Mouse (Mus musculus): ENCODE measurements around the gene Lbx2.

The Lbx2 gene

DNA sequence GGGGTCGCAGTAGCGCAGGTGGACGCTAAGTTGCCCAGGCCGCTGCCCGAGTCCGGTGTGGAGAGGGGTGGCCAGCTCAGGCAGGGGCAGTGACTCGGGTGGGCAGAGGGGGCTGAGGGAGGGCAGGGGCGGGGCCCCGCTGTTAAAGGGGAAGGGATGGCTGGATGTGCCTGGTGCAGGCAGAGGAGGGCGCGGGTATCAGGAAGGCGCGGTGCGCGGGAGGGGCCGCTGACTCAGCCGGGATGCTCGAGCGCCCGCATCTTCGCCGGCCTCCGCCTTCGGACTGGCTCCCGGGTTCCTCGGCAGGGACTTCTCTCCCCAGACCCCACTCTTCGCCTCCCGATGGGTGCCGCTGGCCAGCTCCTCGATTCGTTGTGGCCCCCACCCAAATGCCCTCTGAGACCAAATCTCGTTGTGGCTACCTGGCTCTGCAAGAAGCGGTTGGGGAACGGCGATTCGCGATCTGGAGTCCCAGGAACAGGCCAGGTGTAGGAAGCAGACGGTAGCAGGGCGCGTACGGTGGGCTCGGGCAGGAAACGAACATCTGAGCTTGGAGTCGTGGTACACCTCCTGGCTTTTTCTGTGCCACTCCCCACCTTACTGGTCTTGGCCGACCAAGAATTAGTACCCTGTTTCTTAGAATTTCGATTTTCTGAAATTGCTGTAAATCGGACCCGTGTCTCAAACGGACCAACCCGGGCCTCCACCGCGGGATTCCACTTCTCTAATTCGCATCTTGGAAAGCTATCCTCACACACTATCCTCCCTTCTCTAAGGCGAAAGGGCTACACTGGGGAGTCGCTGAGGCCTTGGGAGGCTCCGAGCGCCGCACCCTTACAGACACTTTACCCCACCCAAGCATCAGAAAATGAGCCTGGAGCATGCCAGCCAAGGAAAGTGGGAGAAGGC lies 15.6 kb upstream of the Lbx2 start:
- no peak for DNase-seq (ENCODE audit: low spot score in 2 of 2)

DNA sequence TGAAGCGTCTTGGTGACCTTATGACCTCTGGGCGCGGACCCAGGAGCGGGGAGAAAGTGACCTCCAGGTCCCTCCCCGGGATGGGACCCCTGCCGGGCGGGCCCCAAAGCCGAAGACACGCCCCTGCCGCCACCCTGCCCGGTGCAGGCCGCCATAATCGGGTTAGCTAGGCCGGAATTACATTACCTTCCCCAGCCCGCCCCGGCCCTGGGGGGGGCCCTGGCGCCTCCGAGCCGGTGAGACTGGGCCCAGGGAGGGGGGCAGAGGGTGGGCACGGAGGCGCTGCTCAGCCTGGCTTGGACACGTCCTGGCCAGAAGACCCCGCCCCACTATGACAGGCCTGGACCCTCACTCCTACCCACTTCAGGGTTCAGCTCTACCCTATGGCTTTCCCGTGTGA lies 14.9 kb upstream of the Lbx2 start:
- no peak for DNase-seq (ENCODE audit: low spot score in 2 of 2)

DNA sequence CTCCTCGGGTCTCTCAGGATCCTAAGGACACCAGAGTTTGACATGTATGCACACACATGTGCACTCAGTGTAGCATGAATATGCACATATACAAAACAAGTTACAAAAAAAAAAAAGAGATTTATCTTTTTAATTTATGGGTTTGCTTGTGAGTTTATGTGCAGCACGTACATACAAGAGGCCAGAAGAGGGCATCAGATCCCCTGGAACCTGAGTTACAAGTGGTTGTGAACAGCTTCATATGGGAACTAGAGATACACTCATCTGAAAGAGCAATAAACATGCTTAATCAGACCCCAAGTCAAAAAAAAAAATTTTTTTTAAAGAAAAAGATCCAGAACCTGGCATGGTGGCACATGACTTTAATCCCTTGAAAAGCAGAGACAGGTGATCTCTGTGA lies 11.2 kb upstream of the Lbx2 start:
- no peak for DNase-seq (ENCODE audit: low spot score in 2 of 2)

DNA sequence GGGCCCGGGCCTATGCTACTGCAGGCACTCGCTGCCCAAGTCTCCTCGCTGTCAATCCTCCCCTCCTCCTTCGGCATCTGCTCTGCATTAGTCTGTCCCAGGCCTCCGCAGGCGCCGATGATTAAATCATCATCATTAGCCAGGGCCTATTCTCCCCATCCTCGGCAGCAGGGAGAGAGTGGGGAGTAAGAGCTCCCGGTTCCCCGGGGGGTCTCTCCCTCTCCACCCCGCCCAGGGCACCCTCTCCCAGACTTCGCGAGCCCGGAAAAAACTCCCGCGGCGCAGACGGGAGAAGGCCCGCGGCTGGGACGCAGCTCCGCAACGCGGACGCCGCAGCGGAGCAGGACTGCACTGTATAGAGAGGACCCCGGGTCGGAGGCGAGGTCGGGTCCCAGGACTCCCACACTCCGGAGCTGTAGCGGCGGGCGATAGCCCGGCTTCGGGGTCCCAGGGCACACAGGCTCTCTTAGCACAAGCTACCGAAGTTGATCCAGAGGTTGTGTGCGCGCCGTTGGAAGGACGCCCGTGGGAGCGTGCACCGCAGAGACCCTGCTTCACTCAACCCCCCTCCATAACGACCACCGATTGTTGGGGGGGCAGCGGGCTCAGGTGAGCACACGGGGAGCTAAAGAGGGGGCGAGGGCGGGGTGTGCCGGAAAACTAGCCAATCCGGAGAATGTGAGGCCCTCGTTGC lies 8.4 kb upstream of the Lbx2 start, which contains the start of gene Pcgf1:
TSS of gene Pcgf1 (plus strand) at position 240 of the 694 bp plus-strand sequence.
- DNase-seq (ENCODE audit: low spot score in 2 of 2), result no peak

DNA sequence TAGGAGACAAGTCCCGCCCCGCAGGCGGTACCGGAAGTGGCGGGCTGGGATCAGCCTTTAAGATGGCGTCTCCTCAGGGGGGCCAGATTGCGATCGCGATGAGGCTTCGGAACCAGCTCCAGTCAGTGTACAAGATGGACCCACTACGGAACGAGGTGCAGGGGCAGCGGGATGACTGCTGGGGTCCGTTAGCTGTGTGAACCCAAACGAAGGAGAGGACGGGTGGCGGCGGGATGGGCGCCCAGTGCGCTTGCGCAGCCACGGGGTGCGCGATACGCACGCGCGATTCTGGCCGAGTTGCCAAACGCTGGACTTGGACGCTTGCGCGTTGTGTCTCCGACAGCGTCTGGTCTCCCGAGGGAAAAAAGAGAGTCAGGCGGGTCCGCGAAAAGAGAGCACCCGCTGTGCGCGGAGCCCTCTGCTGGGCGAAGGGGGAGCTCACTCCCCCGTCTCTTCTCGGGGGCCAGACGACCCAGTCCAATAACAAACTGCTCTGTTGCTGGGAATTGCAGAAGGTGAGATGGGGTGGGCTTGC lies 7.8 kb upstream of the Lbx2 start:
- peak; percentile 99 for DNase-seq (ENCODE audit: low spot score in 2 of 2)

DNA sequence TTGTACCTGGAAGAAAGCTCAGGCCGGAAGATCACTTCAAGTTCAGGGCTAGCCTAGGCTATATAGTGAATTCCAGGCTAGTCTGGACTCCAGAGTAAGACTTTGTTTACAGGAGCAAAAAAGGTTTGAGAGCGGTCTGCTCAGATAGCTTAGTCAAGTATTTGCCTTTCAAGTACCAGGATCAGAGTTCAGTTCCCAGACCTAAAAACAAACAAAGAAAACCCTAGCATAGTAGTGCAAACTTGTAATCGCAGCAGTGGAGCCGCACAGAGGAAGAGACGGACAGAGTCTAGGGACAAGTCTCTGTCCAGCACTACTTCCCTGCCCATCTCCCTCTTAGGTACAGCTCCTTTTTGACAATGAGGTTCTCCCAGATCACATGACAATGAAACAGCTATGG lies 6.0 kb upstream of the Lbx2 start:
- DNase-seq (ENCODE audit: low spot score in 2 of 2), result no peak

DNA sequence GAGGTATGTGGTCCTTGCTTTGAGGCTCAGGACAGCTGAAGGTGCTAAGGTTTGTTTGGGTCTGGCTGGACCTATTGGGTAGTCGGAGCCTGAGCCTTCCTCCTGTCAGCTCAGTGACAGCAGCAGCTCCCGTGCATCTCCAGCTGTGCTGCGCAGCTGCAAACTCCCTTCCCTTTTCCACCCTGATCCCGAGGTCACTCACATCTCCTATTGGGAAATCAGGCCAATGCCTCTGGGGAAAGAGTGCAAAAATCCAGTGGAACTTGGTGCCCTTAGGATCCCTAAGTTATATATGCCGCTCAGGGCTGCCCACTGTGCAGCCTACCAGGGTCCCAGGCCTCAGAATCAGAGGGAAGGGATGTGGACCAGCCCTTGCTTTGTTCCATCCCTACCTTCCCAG lies 2.7 kb upstream of the Lbx2 start:
- DNase-seq (ENCODE audit: low spot score in 2 of 2), result no peak

DNA sequence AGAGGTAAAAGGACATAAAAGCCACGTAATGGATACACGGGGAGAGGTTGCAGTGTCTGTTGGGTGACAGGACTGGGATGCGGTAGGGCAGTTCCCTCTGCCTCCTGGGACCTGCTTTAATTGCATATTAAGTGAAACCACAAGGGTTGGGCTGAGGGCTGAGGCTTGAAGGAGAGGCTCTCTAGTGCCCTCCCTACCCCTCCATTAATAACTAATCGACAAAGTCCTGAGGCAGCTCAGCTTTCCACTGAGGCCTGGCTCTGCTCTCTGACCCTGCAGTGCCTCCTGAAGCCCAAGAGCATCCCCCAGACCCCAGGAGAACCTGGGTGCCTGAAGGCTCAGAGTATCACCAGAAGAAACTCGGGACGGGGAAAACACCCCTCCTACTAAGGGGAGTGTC lies 1.7 kb upstream of the Lbx2 start:
- DNase-seq (ENCODE audit: low spot score in 2 of 2), result no peak

DNA sequence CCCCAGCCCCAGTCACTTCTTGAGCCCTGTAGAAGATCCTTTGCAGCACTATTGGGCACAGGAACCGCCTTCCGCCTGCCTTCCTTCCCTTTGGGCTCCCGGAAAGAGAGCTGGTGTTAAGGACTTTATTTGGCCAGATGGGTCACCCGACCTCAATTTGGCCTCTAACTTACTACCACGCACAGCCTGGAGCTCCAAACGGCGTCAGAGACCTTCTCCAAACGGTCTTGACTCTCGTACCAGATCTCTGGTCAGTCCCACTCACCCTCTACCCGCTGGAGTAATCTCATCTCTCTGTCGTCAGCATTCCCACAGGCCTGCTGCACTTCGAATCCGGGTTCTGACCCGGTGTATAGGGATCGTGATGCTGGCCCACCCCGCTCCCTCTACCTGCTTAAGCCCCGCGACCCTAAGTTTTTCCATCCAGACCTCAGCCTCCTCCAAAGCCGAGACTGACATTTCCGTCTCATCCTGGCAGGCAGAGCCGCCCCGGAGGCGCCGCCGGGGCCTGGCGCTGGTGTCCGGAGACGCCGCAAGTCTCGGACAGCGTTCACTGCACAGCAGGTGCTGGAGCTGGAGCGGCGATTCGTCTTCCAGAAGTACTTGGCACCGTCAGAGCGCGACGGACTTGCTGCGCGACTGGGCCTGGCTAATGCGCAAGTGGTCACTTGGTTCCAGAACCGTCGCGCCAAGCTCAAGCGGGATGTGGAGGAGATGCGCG lies 1.2 kb downstream of the Lbx2 start:
- DNase-seq (ENCODE audit: low spot score in 2 of 2), result peak in 1 of 2 experiments; percentile 46

DNA sequence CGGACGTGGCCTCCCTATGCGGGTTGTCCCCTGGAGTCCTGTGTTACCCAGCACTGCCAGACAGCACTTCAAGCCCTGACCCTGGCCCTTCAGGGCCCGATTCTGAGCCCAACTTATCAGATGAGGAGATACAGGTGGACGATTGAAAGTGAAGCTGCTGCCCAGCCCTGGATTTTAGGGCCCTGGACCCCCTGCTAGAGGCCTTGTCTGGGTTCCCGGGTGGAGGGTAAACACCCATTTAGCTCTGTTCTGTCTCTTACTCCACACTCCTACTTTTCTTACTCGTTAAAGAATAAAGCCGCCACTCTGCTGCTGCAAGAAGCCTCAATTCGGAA lies 1.7 kb downstream of the Lbx2 start:
- no peak for DNase-seq (ENCODE audit: low spot score in 2 of 2)

DNA sequence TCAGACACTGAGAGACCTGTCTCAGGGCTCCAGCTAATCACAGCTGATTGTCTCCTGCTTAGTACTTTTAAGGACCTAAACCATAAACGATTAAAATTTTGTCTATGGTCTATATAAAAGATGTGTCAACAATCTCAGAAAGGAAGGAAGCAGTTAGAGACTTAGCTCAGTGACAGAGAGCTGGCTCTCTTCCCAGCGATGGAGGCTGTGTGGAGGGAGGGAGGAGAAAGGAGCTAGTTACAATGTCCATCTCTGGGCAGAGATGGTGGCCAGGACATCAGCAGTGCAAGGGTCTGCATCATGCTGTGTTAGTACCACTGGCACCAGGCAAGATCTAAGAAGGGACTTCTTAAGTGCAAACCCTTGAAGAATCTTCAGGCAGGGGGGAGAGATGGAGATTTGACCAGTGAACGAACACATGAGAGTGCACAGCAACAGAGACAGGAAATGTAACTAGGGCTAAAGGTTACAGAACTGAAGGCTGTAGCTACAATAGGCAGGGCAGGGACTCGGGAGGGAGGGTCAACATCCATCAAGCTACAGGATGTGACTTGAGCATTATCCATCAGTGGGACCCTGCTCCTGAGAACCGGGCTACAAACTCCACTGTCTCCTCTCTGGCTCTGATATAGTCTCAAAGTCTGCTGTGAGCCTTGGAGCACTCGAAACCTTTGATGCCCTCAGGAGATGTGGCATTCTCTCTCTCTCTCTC lies 6.4 kb downstream of the Lbx2 start:
- no peak for DNase-seq (ENCODE audit: low spot score in 2 of 2)

DNA sequence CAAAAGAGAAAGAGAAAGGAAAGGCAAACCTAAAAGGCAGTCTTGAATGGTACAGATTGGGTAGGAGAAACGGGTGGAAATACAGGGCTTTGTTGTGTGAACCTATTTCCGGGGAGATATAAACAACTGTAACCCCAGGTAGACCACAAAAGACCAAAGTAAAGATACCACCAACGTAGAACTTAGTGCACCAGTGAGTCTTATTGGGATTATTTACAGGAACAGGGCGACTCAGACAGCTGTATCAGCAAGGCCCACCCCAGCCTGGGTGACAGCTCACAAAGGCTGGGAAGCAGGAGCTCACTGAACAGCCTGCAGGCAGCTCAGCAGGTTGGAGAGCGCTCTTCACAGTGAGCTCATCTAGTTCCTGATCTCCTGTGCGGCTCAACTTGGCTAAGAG lies 9.8 kb downstream of the Lbx2 start:
- DNase-seq (ENCODE audit: low spot score in 2 of 2), result no peak

DNA sequence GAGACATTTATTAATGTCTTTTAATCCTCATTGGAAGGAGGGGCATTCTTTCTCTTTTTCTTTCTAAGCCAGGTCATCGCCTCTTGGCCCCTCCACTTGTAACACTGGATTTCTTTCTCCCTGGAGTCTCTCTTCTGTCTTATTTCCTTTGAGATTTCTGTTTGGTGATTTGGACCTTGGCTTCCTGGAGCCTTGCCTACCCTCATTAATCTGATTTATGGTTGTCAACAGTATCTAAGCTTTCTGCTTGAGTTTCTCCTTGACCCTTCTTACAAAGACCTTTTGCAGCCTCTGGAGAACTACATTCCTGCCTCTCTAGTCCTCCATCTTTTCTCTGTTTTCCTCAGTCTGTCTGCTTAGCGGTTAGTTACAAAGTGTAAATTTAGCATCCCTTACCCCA lies 12.2 kb downstream of the Lbx2 start:
- DNase-seq (ENCODE audit: low spot score in 2 of 2), result no peak

DNA sequence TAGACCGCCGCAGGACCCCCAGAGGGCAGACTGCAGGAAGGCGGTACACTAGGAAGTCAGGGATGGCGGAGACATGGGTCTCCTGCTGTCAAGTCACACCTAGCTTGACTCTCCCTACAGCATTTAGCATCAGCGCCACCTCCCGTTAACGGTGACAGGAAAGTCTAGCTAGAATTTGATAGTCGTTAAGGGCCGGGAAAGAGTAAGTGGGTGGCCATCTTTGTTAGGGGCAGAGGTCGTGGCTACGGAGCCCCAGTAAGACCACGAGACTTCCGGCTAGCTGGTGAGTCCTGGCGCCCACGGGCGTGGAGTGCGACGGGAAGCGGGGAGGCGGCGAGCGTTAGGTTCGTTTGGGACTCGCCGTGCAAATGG lies 15.1 kb downstream of the Lbx2 start, which contains the start of the genes Ccdc142 and Gm42688:
TSS of gene Ccdc142 (plus strand) at position 286 of the 372 bp plus-strand sequence.
TSS of gene Gm42688 (plus strand) at position 302 of the 372 bp plus-strand sequence.
- peak; percentile 92 to 93 for DNase-seq (ENCODE audit: low spot score in 2 of 2)

DNA sequence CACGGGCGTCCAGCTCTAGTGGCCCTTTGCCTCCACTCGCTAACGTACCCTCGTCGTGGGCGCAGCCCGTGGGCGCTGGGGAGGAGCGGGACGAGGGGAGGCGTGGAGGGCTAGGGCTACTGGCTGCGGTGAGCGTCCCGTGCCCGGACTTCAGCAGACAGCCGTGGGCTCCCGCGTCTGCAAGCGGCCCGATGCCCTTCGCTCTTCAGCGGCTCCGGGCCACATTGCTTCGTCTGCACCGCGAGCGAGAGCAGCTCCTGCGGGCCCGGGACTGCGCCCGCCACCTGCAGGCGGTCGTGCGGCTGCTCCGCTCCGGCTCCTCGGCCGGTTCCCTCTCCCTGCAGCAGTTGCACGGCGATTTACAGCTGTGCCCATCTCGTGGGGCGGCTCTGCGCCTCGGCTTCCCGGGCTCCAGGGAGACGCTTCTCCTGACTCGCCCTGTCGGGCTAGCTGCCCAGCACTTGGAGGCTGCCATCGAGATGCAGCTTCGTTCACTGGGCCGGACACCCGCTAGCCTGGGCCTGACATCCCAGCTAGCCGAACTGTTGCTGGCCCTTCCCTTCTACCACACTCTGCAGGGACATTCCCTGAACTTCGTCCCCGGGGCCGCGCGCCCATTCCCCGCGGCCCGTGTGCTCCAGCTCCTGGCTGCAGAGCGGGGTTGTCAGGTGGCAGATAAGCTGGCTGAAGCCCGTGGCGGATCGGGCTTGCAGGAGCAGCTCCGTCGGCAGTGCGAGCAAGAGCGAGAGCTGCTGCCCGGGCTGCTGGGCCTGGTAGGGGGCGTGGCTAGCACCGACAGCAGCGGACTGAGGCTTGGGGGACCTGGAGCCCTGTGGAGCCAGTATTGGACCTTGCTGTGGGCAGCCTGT lies 15.8 kb downstream of the Lbx2 start:
- peak in 1 of 2 experiments; percentile 46 for DNase-seq (ENCODE audit: low spot score in 2 of 2)

DNA sequence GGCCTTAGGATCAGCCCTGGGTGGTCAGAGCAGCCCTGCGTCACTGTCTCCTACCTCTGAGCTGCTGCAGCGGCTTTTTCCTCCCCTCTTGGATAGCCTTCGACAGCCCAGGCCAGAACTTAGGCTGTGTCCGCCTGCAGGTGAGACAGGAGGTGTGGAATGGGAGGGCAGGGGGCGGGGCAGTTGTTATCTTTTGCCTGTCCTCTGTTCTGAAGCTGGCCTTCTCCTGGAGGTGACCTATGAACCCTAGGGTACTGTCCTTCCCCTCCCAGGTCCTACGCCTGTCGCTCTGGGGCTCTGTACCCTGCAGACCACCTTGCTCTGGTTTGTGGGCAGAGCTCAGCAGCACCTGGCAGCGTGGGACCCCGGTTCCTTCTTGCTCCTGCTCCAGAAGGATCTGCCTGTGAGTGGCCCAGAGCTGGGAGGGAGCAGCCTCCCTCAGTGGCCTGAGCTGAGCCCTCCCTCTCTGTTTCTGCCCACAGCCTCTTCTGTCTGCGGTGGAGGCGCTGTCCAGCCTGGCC lies 17.0 kb downstream of the Lbx2 start:
- no peak for DNase-seq (ENCODE audit: low spot score in 2 of 2)

DNA sequence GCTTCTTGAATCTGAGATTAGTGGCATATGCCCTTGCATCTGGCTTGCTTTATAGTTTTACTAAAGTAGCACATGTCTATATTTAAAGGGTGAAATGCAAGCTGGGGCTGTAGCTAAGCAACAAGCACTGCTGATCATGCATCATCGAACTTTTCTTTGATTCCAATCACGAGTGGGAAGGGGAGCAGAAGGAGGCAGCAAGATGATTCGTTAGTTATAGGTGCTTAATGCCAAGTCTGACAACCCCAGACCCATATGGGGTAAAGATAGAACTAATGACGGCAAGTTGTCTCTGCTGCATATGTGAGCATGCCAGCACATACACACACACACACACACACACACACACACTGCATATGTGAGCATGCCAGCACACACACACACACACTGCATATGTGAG lies 18.0 kb downstream of the Lbx2 start:
- DNase-seq (ENCODE audit: low spot score in 2 of 2), result no peak

DNA sequence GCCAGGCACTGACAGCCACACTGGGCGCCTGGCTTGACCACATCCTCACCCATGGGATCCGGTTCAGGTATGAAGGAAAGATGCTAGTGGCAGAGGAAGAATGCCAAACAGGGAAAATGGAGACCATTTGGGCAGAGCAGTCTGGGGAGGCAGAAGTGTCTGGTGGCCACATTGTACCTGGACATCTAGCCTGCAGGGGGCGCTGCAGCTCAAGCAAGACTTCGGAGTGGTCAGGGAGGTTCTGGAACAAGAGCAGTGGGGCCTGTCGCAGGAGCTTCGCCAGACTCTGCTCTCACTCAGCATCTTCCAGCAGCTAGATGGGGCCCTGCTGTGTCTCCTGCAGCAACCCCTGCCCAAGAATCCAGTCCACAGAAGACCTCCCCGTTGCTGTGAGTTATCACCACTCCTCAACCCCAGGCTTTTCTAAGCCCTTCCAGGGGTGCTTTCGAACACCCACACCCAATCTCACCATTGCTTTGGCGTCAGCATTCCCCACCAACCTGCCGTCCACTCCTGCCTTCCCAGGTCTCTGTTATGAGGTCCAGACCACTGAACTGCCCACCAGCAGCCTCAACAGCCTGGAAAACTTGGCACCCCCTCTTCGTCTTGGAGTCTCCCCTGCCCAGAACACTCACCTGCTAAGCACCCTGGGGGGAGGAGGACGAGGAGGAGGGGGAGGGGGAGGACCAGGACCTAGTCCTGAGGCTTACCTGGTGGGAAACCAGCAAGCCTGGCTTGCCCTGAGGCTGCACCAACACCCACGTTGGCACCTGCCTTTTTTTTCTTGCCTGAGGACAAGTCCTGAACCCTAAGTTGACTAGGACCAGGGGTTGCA lies 21.6 kb downstream of the Lbx2 start:
- DNase-seq (ENCODE audit: low spot score in 2 of 2), result peak in 1 of 2 experiments; percentile 52
